Mouse (Mus musculus) E14TG2a.4 (cell line): ENCODE results near the gene Tmem145.

ENCODE experiments used
- CTCF ChIP-seq: conservative IDR thresholded peaks from 2 replicates; pipeline ENCODE4 v1.5.1; 2014; ENCODE audit warnings: low read length
- NANOG ChIP-seq: IDR thresholded peaks from 2 replicates; pipeline ENCODE4 v1.6.1; 2014; ENCODE audit warnings: borderline replicate concordance, low read length, mixed read lengths
- POU5F1 ChIP-seq: IDR thresholded peaks from 2 replicates; pipeline ENCODE4 v1.6.1; 2014; ENCODE audit warnings: low read length, borderline replicate concordance

- TF ChIP-seq CTCF (no peak), NANOG (no peak), POU5F1 (no peak)
Observed at GRCm38 (mm10) chr7:25274996-25275395, 30.9 kb upstream of the Tmem145 start.
